Mouse (Mus musculus) CD4-positive helper T cell, adult 2 months (primary cell): Measurements from ENCODE around the gene Cps1.

Experiments used
- DNase-seq: peaks from one replicate; pipeline ENCODE4 v3.0.0-alpha.2; 2012; ENCODE audit warnings: low read depth, missing footprints, low spot score

The Cps1 gene

GRCm38 (mm10) chr1:67122797-67123196 is at the start of gene Cps1:
TSS of gene Cps1 (plus strand) at chr1:67123026.
- DNase-seq = no peak

DNA sequence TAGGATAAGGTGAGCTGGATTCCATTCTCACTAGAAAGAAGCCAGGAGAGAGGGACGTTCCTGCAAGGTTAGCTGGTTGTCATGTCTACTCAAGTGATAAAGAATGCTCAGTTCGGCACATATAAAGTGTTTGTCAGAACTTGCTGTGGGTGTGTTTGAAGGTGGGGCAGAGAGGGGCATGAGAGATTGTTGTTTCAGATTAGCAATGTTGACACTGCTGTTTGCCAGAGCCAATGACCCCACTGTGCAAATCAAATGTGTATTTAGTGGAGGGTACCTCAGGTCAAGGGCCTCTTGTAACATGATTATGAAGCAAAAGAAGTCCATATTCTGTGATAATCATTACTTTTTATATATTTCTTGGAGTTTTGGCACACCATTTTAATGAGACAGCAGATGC is 45.1 kb upstream of the Cps1 start:
- DNase-seq = no peak

GRCm38 (mm10) chr1:67078666-67079065 is 44.2 kb upstream of the Cps1 start:
- no peak for DNase-seq

- DNase-seq = no peak
These were observed 43.7 kb upstream of the Cps1 start for GRCm38 (mm10) chr1:67079146-67079545.

DNA sequence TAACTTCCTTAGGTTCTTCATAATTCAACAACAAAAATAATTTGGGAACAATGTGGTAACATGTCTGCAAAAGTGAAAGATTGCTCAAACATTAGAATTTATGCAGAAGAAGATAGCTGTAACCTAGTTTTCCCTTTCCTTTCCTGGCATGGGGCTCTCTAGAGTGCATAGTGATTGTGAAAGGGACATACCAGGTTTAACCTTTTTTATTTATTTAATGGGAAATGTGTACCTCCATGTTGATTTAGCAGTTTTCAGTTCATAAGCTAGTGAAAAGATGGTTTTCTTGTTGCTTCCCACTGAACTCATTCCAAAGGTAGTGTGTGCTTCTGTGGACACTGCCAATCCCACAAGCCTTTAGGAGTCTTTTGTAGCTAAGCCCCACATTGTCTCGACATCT is 30.4 kb upstream of the Cps1 start:
- no peak for DNase-seq

GRCm38 (mm10) chr1:67099215-67099614 is 23.6 kb upstream of the Cps1 start:
- no peak for DNase-seq

GRCm38 (mm10) chr1:67103476-67104248 is 19.2 kb upstream of the Cps1 start:
- no peak for DNase-seq

DNA sequence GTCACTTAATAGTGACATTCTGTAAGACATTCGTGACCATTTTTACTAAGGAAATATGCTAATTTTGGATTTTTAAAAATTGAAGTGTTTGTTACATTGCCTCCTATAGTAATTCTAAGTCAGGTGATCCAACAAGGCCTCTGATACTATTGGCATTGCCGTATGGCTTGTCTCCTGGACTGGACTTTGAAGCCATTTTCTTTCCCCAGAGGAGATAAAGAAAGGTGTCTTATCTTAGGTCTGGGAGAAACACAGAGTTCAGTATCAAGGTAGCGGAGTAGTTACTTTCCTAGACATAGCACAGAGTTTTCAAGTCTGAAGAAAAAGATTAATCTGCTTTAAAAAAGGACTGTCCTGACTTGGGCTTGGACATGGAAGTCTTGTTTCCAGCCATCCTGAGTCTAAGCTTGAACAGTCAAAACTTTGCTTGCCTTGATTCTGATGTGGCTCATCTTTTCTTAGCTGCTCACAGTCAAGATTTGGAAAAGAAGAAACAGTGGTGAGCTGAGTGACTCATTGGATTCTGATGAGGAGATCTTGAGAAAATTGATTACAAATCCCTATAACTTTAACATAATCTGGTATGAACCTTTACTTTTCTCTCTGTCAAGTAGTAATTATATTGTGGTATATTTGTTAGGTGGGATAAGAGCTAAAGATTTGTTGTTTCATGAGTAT is 11.1 kb upstream of the Cps1 start:
- DNase-seq = no peak

DNA sequence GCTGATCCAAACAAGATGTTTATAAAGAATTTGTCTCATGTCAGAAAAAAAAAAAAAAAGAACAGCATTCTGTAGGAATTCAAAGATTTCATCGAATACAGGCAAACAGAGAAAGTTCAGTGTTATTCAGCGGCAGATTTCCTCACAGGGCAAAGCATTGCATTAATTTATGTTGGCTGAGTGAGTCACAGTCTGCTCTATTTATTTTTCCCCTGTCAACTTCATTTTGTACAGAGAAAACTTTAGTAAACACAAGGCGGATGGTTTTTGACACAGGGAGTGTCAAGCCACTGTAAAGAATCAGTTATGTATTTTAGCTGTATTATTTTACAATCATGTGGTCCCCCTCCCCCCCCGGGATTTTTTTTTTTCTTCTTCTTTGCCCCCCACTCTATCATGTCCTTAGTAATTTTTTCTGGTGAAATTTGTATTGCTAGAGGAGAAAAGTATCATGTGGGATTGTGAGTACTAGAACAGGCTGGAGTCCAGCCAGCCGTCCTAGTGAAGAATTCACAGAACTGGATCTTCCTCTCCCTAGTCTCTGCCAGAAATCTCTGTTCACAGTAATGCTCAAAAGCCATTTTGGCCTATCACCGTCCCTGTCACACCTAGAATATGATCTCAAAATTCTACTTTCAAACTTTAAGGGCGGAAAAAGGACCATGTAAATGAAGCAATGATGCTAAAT is 9.3 kb upstream of the Cps1 start:
- no peak for DNase-seq

GRCm38 (mm10) chr1:67116571-67116970 is 6.3 kb upstream of the Cps1 start:
- no peak for DNase-seq

GRCm38 (mm10) chr1:67117778-67118177 is 5.0 kb upstream of the Cps1 start:
- no peak for DNase-seq

- DNase-seq = no peak
These were observed 2.6 kb downstream of the Cps1 start for GRCm38 (mm10) chr1:67125433-67125832.

GRCm38 (mm10) chr1:67143939-67144338 is 21.1 kb downstream of the Cps1 start:
- DNase-seq = no peak

GRCm38 (mm10) chr1:67151246-67151645 is 28.4 kb downstream of the Cps1 start:
- DNase-seq = no peak

DNA sequence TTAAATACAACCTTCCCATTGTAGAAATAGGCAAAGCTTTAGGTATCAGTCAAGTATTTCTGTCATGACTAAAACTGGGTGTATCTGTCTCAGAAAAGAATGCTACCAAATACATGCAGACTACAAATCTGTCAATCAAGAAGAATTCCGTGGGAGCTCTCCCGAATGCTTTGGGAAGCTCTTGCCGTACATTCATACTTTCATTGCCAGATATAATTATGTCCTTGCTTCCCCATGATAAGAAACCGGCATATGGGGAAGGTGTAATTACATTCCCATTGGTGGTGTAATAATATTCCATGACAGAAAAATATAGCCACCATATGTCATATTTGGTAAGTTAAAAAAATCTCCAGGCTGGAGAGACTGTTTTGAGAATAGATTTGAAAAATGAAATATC is 44.5 kb downstream of the Cps1 start:
- DNase-seq = no peak

GRCm38 (mm10) chr1:67181165-67181564 is 58.3 kb downstream of the Cps1 start:
- peak; percentile 13 for DNase-seq

DNA sequence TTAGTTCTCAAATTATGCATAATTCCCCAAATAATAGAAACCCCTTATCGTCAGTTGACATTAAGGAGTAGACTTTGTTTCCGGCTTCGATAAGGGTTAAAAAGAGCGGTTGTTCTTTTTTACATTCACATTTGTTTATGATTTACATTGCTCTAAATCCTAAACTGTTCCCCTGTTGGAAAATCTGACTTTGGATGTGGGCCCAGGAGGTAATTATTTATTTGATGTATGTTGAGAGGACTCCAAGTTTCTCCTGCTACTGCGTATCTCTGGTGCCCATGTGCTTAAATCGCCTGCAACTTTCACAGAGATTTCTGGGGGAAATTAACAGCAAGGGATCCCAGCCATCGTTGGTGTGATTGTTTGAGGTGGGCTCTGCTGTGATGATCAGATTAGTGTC is 59.4 kb downstream of the Cps1 start:
- DNase-seq = no peak

DNA sequence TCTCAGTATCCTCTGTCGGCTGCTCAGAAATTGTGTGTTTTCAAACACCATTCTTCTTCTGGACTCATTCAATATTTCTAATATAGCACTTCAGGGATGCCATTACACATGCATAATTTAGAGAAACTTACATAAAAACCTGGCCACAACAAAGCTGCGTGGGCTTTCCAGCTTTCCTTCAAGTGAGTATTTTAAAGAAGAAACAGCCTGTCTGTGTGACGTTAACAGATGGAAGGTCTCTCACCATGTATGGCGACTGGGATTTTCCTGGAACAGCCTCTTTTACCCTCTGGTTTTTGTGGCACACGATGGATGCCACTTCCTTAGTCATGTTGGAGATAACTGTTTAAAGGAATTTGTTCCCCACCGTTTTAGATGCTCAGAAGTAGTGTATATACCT is 60.7 kb downstream of the Cps1 start:
- DNase-seq = no peak

GRCm38 (mm10) chr1:67184134-67184533 is 61.3 kb downstream of the Cps1 start:
- no peak for DNase-seq

- no peak for DNase-seq
These were observed 74.5 kb downstream of the Cps1 start for GRCm38 (mm10) chr1:67197335-67197734.

DNA sequence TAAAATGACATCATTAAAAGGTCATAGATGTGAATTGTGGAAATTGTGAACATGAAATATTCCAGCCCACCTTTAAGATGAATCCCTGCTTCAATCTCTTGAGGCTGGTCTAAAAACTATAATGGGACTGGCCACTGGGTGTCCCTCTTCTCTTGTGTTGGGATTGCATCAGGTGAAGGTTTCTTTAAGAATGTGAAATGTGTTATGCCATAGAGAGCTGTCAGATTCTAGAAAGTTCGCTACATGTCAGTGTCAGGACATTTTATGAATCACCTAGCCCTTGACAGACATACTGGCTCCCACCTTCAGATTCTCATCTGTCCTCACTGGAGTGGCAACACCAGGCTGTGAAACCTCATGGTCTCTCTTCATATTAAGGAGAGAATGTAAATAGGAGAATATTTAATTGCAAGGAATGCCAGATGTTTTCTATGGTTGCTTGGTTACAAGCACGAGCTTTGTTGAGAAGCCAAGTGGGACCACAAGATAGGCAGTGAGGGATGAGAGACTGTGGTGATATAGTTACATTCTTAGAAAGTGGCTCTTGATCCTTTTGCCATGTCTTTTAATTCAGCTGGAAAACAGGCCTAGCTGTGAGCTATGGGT is 95.6 kb downstream of the Cps1 start:
- no peak for DNase-seq

DNA sequence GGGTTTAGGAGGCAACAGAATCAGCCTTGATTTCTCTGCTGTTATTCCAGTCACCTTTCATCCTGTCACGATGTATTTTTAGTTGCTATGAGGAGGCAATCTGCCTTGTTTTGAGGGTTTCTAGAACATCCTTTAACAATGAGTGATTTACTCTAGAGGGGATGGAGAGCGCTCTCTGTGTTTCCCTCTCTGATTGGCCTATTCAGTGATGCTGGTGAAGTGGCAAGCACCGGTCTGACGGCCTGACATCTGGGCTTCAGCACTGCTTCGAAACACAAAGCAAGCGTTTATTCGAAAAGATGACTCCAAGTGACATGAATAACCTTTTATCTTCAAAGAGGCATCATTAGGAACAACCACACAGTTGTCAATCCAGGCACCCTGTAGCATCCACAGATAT is 100.8 kb downstream of the Cps1 start:
- DNase-seq = no peak
